Mouse (Mus musculus): ENCODE data around the gene Rab4a. TPM values are rescaled to one million over a fixed set of nuclear protein-coding genes. Genes with fewer than 3 reads are reported as not detected.

Gene Rab4a
- total and polyA plus RNA-seq, 3 experiments = 22.2 to 44.6 TPM; not detected in 1

- no peak for TF ChIP-seq UBTF (IDR thresholded peaks at IDR 0.05; ENCODE audit: borderline replicate concordance, insufficient read depth, low read depth, low read length)
Measured at GRCm38 (mm10) chr8:123854252-123854651, 48.5 kb downstream of the Rab4a start (continued).

GRCm38 (mm10) chr8:123854733-123855475 lies 49.1 kb downstream of the Rab4a start:
- Histone ChIP-seq H3K27ac (ENCODE audit: control insufficient read depth, low read depth, low read length) (peak overlapping the region; percentile 85), H3K4me3 (ENCODE audit: control insufficient read depth in 1 of 2, insufficient read depth in 1 of 2, low read depth in 2 of 2, low read length in 2 of 2) (peak overlapping the region; percentile 45 to 55), H3K9ac (ENCODE audit: control insufficient read depth, low read depth, low read length, poor library complexity, severe bottlenecking) (peak overlapping the region; percentile 50), H3K4me1 (ENCODE audit: control insufficient read depth in 1 of 2, insufficient read depth in 2 of 2, low read length in 2 of 2) (peaks cover 10 to 32% of the 10 kb centered on the region in 2 experiments), H3K36me3 (ENCODE audit: control insufficient read depth in 1 of 2, insufficient read depth in 2 of 2, low read length in 2 of 2) (peaks cover 0 to 37% of the 10 kb centered on the region in 2 experiments; a peak in 2 of 4 replicates), H3K79me2 (ENCODE audit: control insufficient read depth, insufficient read depth, low read length, poor library complexity) (peaks cover 71% of the 10 kb centered on the region), H3K9me3 (replicated peaks; ENCODE audit: insufficient read depth, low read length) (no peaks in the 10 kb centered on the region), H3K27me3 (ENCODE audit: control insufficient read depth in 1 of 2, insufficient read depth in 2 of 2, low read length in 2 of 2) (no peaks in the 10 kb centered on the region)
- DNase-seq (ENCODE audit: low read depth, low spot score) = peak; percentile 70
- TF ChIP-seq ELF1 (IDR thresholded peaks at IDR 0.05; ENCODE audit: low read depth, low read length) = peak; percentile 67; the same call in 1 of the 2 replicates
- TF ChIP-seq E2F4 (IDR thresholded peaks at IDR 0.05; ENCODE audit: borderline replicate concordance, low read depth, low read length) = no peak
- TF ChIP-seq TCF12 (IDR thresholded peaks at IDR 0.05; ENCODE audit: low read depth, low read length) = peak; percentile 26; the same call in 1 of the 2 replicates
- TF ChIP-seq GATA1 (IDR thresholded peaks at IDR 0.05; ENCODE audit: low read depth, low read length) = peak; percentile 67
- 0 out of 2 replicates have a peak, but pooled peaks have one; percentile 4 for TF ChIP-seq TBP (IDR thresholded peaks at IDR 0.05; ENCODE audit: low read depth, low read length)
- TF ChIP-seq GABPA (IDR thresholded peaks at IDR 0.05; ENCODE audit: low read depth, low read length) = no peak
- peak; percentile 52; the same call in 1 of the 2 replicates for TF ChIP-seq SIN3A (IDR thresholded peaks at IDR 0.05; ENCODE audit: low read length)
- TF ChIP-seq MYB (IDR thresholded peaks at IDR 0.05; ENCODE audit: low read depth, low read length) = 0 out of 2 replicates have a peak, but pooled peaks have one; percentile 15
- peak; percentile 92 for TF ChIP-seq ZNF384 (IDR thresholded peaks at IDR 0.05; ENCODE audit: low read depth, low read length)
- TF ChIP-seq CTCF (IDR thresholded peaks at IDR 0.05 in 2 of 3, conservative IDR thresholded peaks at IDR 0.05 in 1 of 3; ENCODE audit: control insufficient read depth in 1 of 3, insufficient read depth in 1 of 3, low read depth in 2 of 3, low read length in 3 of 3, poor library complexity in 1 of 3, severe bottlenecking in 1 of 3) = no peak
- peak; percentile 30; the same call in 1 of the 2 replicates for TF ChIP-seq MXI1 (IDR thresholded peaks at IDR 0.05; ENCODE audit: low read depth, low read length)
- TF ChIP-seq EP300 (IDR thresholded peaks at IDR 0.05; ENCODE audit: low read depth in 1 of 2, low read length in 2 of 2) = peak; percentile 31 to 42
- TF ChIP-seq RCOR1 (IDR thresholded peaks at IDR 0.05; ENCODE audit: low read depth, low read length) = peak; percentile 44; the same call in 1 of the 2 replicates
- TF ChIP-seq MEF2A (IDR thresholded peaks at IDR 0.05; ENCODE audit: extremely low read depth, insufficient replicate concordance, low read depth, low read length, poor library complexity, severe bottlenecking) = no peak
- no peak for TF ChIP-seq UBTF (IDR thresholded peaks at IDR 0.05; ENCODE audit: borderline replicate concordance, insufficient read depth, low read depth, low read length)

GRCm38 (mm10) chr8:123857361-123857760 lies 51.6 kb downstream of the Rab4a start:
- Histone ChIP-seq H3K27ac (ENCODE audit: control insufficient read depth, low read depth, low read length) (no peak overlapping the region), H3K27me3 (ENCODE audit: control insufficient read depth in 1 of 2, insufficient read depth in 2 of 2, low read length in 2 of 2) (no peaks in the 10 kb centered on the region), H3K79me2 (ENCODE audit: control insufficient read depth, insufficient read depth, low read length, poor library complexity) (peaks cover 54% of the 10 kb centered on the region), H3K9me3 (replicated peaks; ENCODE audit: insufficient read depth, low read length) (no peaks in the 10 kb centered on the region), H3K9ac (ENCODE audit: control insufficient read depth, low read depth, low read length, poor library complexity, severe bottlenecking) (no peak overlapping the region; the same call in 1 of the 2 replicates), H3K4me1 (ENCODE audit: control insufficient read depth in 1 of 2, insufficient read depth in 2 of 2, low read length in 2 of 2) (peaks cover 10 to 32% of the 10 kb centered on the region in 2 experiments), H3K36me3 (ENCODE audit: control insufficient read depth in 1 of 2, insufficient read depth in 2 of 2, low read length in 2 of 2) (peaks cover 0 to 37% of the 10 kb centered on the region in 2 experiments; a peak in 2 of 4 replicates), H3K4me3 (ENCODE audit: control insufficient read depth in 1 of 2, insufficient read depth in 1 of 2, low read depth in 2 of 2, low read length in 2 of 2) (peak overlapping the region in 1 of 2 experiments; percentile 94; a peak in 2 of 4 replicates)
- no peak for DNase-seq (ENCODE audit: low read depth, low spot score)
- TF ChIP-seq ZMIZ1 (IDR thresholded peaks at IDR 0.05; ENCODE audit: low read depth, low read length) (no peak), NRF1 (IDR thresholded peaks at IDR 0.05; ENCODE audit: insufficient read depth, low read depth, low read length, poor library complexity, severe bottlenecking) (no peak), GATA1 (IDR thresholded peaks at IDR 0.05; ENCODE audit: low read depth, low read length) (no peak), USF1 (IDR thresholded peaks at IDR 0.05; ENCODE audit: low read depth, low read length) (no peak), TAL1 (IDR thresholded peaks at IDR 0.05; ENCODE audit: low read length) (no peak), TCF12 (IDR thresholded peaks at IDR 0.05; ENCODE audit: low read depth, low read length) (no peak), POLR2A (IDR thresholded peaks at IDR 0.05; ENCODE audit: control insufficient read depth in 1 of 2, insufficient read depth in 1 of 2, low read depth in 1 of 2, low read length in 2 of 2, poor library complexity in 1 of 2) (no peak), ZNF384 (IDR thresholded peaks at IDR 0.05; ENCODE audit: low read depth, low read length) (no peak), CTCF (IDR thresholded peaks at IDR 0.05 in 2 of 3, conservative IDR thresholded peaks at IDR 0.05 in 1 of 3; ENCODE audit: control insufficient read depth in 1 of 3, insufficient read depth in 1 of 3, low read depth in 2 of 3, low read length in 3 of 3, poor library complexity in 1 of 3, severe bottlenecking in 1 of 3) (no peak), ELF1 (IDR thresholded peaks at IDR 0.05; ENCODE audit: low read depth, low read length) (no peak), JUND (IDR thresholded peaks at IDR 0.05; ENCODE audit: low read depth, low read length) (no peak), HCFC1 (IDR thresholded peaks at IDR 0.05; ENCODE audit: low read depth, low read length) (no peak), GABPA (IDR thresholded peaks at IDR 0.05; ENCODE audit: low read depth, low read length) (no peak), POLR2AphosphoS2 (IDR thresholded peaks at IDR 0.05; ENCODE audit: low read length) (no peak)
